Mouse (Mus musculus) heart, adult 2 months (tissue): Measurements from ENCODE around the gene Sox30.

ENCODE experiments used
- CTCF ChIP-seq: fragments of 200-600 bp; IDR thresholded peaks from 2 replicates; pipeline ENCODE4 v1.8.1; 2022; ENCODE audit warnings: antibody characterized with exemption, mild to moderate bottlenecking, moderate library complexity
- POLR2A ChIP-seq: fragments of 200-500 bp; IDR thresholded peaks from 2 replicates; pipeline ENCODE4 v1.6.1; 2011; ENCODE audit warnings: mild to moderate bottlenecking, low read depth, low read length, control low read depth; ENCODE audit not compliant: insufficient read depth

GRCm38 (mm10) chr11:45943108-45943705 lies 36.9 kb upstream of the Sox30 start:
- TF ChIP-seq CTCF (no peak), POLR2A (no peak)
